Mouse (Mus musculus) midbrain, embryonic 14.5 days (tissue): Measurements from ENCODE around the gene Cdkn2b. TPM values are rescaled to one million over a fixed set of nuclear protein-coding genes. Genes with fewer than 3 reads are reported as not detected.

Experiments
- ATAC-seq: fragments of 200-750 bp; cut with Nextera tagmentation; 2 replicates; pipeline ENCODE4 v1.8.0; 2017; ENCODE audit warnings: moderate number of reproducible peaks, moderate library complexity; ENCODE audit not compliant: low FRiP score, low TSS enrichment
- DNase-seq: peaks from one replicate; pipeline ENCODE4 v3.0.0-alpha.2; 2015
- H3K27ac ChIP-seq: fragments of 300-500 bp; sonication (generic); replicated peaks from 2 replicates; pipeline ENCODE4 v1.5.1; 2014; ENCODE audit warnings: mild to moderate bottlenecking, low read depth, low read length, moderate library complexity
- H3K27me3 ChIP-seq: fragments of 300-500 bp; sonication (generic); 2 replicates; pipeline ENCODE4 v1.6.1; 2014; ENCODE audit warnings: low read length, control low read depth, mixed read lengths; ENCODE audit not compliant: control insufficient read depth, insufficient read depth
- H3K36me3 ChIP-seq: fragments of 300-500 bp; sonication (generic); 2 replicates; pipeline ENCODE4 v1.6.1; 2014; ENCODE audit warnings: low read length, control low read depth; ENCODE audit not compliant: control insufficient read depth, insufficient read depth
- H3K4me1 ChIP-seq: fragments of 300-500 bp; sonication (generic); 2 replicates; pipeline ENCODE4 v1.6.1; 2014; ENCODE audit warnings: mild to moderate bottlenecking, antibody characterized with exemption, low read length, control low read depth; ENCODE audit not compliant: control insufficient read depth, insufficient read depth
- H3K4me2 ChIP-seq: fragments of 300-500 bp; sonication (generic); 2 replicates; pipeline ENCODE4 v1.6.1; 2014; ENCODE audit warnings: mild to moderate bottlenecking, low read length, moderate library complexity
- H3K4me3 ChIP-seq: fragments of 300-500 bp; sonication (generic); replicated peaks from 2 replicates; pipeline ENCODE4 v1.5.1; 2014; ENCODE audit warnings: low read depth, low read length
- H3K9ac ChIP-seq: fragments of 300-500 bp; sonication (generic); replicated peaks from 2 replicates; pipeline ENCODE4 v1.6.1; 2014; ENCODE audit warnings: mild to moderate bottlenecking, low read length, moderate library complexity
- H3K9me3 ChIP-seq: fragments of 300-500 bp; sonication (generic); 2 replicates; pipeline ENCODE4 v1.6.1; 2016; ENCODE audit warnings: low read length, control low read depth, mixed read lengths; ENCODE audit not compliant: control insufficient read depth
- WGBS: fragments of 180-500 bp; shearing (Covaris S2); extraction: QIAGEN DNeasy Blood & Tissue Kit; methylation state at CpG from one replicate; pipeline ENCODE4 v1.1.7; 2014; 5-methylcytosine and 5-hydroxymethylcytosine counted together
- polyA plus RNA-seq: library from polyadenylated mRNA; unstranded; fragments of >200 nt; fragmentation: Nextera tagmentation; extraction: Ambion mirVana; gene quantifications from 2 replicates; pipeline ENCODE4 v1.2.1, GENCODE M21; 2014

The Cdkn2b gene
- polyA plus RNA-seq, 1 experiment from 2014 or later: 0.75 TPM

- 0 out of 2 replicates have a peak, but pooled peaks cover 10% of the 10 kb centered on the region for H3K4me1 ChIP-seq
- H3K27ac ChIP-seq: no peak overlapping the region
- no peak overlapping the region for H3K9ac ChIP-seq
- no peak for DNase-seq
- no peak overlapping the region for H3K4me2 ChIP-seq
- WGBS: 16% methylated on average over 13 of the region's 13 CpGs
- no peak overlapping the region for H3K4me3 ChIP-seq
- H3K9me3 ChIP-seq: no peaks in the 10 kb centered on the region
- no peak for ATAC-seq
- peaks cover 56% of the 10 kb centered on the region for H3K27me3 ChIP-seq
- no peaks in the 10 kb centered on the region for H3K36me3 ChIP-seq
Measured at GRCm38 (mm10) chr4:89313461-89313860, 2.6 kb upstream of the Cdkn2b start.

DNA sequence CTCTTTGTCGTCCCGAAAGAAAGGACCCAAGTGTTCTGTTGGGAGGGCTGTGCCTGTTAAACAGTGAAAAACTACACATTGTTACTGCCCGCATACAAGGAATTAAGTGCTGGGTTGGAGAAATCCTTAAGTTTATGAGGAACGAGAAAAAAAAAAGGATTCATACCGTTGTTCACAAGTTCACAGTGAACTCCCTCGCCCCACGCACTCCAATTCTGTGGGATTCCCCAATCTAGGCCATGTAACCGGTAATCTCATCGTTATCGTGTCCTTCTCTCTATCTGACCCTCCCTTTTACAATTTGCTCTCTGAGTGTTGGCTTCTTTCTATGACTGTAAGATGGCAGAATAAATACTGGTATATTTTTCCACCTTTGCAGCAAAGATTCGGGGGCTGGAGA is 843 bp downstream of the Cdkn2b start:
- Histone ChIP-seq H3K27me3 (peaks cover 91% of the 10 kb centered on the region), H3K4me2 (peak overlapping the region; percentile 69), H3K9me3 (no peaks in the 10 kb centered on the region), H3K36me3 (no peaks in the 10 kb centered on the region), H3K9ac (no peak overlapping the region), H3K4me3 (peak overlapping the region; percentile 38), H3K4me1 (0 out of 2 replicates have a peak, but pooled peaks cover 10% of the 10 kb centered on the region), H3K27ac (no peak overlapping the region)
- DNase-seq: no peak
- no peak for ATAC-seq
- 1% methylated on average over 11 of the region's 11 CpGs for WGBS

DNA sequence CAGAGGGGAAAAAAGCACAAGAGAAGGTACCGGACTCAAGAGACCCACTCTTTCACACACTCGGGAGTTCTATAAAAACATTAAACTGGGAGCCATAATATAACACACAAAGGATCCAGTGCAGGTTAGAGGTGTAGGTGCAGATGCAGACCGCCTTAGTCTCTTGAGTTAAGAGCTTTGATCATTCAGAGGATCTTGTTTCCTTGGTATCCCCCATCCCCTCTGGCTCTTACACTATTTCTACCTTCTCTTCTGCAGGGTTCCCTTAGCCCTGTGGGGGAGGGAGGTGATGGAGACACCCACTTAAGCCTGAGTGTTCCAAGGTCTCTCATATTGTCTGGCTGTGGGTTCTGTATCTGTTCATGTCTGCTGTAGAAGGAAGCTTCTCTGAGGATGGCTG is 2.8 kb downstream of the Cdkn2b start:
- Histone ChIP-seq H3K27ac (no peak overlapping the region), H3K4me3 (no peak overlapping the region), H3K27me3 (peaks cover 96% of the 10 kb centered on the region), H3K36me3 (no peaks in the 10 kb centered on the region), H3K9me3 (no peaks in the 10 kb centered on the region), H3K9ac (no peak overlapping the region), H3K4me1 (0 out of 2 replicates have a peak, but pooled peaks cover 10% of the 10 kb centered on the region), H3K4me2 (no peak overlapping the region)
- DNase-seq (no peak), ATAC-seq (no peak)
- WGBS: 13% methylated on average over 3 of the region's 3 CpGs

GRCm38 (mm10) chr4:89306798-89307365 is 4.0 kb downstream of the Cdkn2b start:
- no peak overlapping the region for H3K4me2 ChIP-seq
- H3K36me3 ChIP-seq: no peaks in the 10 kb centered on the region
- H3K9ac ChIP-seq: no peak overlapping the region
- H3K27ac ChIP-seq: no peak overlapping the region
- no peak overlapping the region for H3K4me3 ChIP-seq
- 1% methylated on average over 25 of the region's 25 CpGs for WGBS
- H3K9me3 ChIP-seq: no peaks in the 10 kb centered on the region
- ATAC-seq (no peak), DNase-seq (no peak)
- 0 out of 2 replicates have a peak, but pooled peaks cover 10% of the 10 kb centered on the region for H3K4me1 ChIP-seq
- peaks cover 97% of the 10 kb centered on the region for H3K27me3 ChIP-seq

- ATAC-seq (no peak), DNase-seq (no peak)
- no peaks in the 10 kb centered on the region for H3K36me3 ChIP-seq
- WGBS: 6% methylated on average over 3 of the region's 3 CpGs
- H3K4me2 ChIP-seq: no peak overlapping the region
- H3K27me3 ChIP-seq: peaks cover 94% of the 10 kb centered on the region
- H3K27ac ChIP-seq: no peak overlapping the region
- no peak overlapping the region for H3K9ac ChIP-seq
- no peaks in the 10 kb centered on the region for H3K9me3 ChIP-seq
- no peak overlapping the region for H3K4me3 ChIP-seq
- 0 out of 2 replicates have a peak, but pooled peaks cover 6% of the 10 kb centered on the region for H3K4me1 ChIP-seq
Measured at GRCm38 (mm10) chr4:89305691-89306090, 5.1 kb downstream of the Cdkn2b start.

- no peak overlapping the region for H3K27ac ChIP-seq
- DNase-seq: no peak
- peaks cover 92% of the 10 kb centered on the region for H3K27me3 ChIP-seq
- no peaks in the 10 kb centered on the region for H3K9me3 ChIP-seq
- H3K4me3 ChIP-seq: no peak overlapping the region
- under 1% methylated on average over 14 of the region's 14 CpGs for WGBS
- no peaks in the 10 kb centered on the region for H3K36me3 ChIP-seq
- no peaks in the 10 kb centered on the region for H3K4me1 ChIP-seq
- 0 out of 2 replicates have a peak, but pooled peaks have one; percentile 34 for ATAC-seq
- no peak overlapping the region for H3K4me2 ChIP-seq
- H3K9ac ChIP-seq: no peak overlapping the region
Measured at GRCm38 (mm10) chr4:89303281-89303995, 7.4 kb downstream of the Cdkn2b start.

DNA sequence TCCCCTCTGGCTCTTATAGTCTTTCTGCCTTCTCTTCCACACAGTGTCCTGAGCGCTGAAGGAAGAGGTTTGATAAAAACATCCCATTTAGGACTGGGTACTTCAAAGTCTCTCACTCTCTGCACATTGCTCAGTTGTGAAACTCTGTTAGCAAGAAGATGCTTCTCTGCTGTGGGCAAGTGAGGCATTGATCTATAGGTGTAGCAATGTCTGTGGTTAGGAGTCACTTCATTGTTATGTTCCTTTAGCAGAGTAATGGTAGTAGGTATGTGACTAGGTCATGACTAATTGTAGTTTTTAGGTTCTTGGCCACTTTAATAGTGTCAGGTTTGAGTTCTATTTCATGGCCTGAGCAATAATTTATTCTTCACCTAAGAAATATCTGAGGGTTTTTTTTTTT is 8.7 kb downstream of the Cdkn2b start:
- WGBS: 0% methylated on average over 1 of the region's 1 CpGs
- Histone ChIP-seq H3K4me2 (no peak overlapping the region), H3K36me3 (no peaks in the 10 kb centered on the region), H3K4me1 (no peaks in the 10 kb centered on the region), H3K27me3 (peaks cover 91% of the 10 kb centered on the region), H3K9ac (no peak overlapping the region), H3K27ac (no peak overlapping the region), H3K4me3 (no peak overlapping the region), H3K9me3 (no peaks in the 10 kb centered on the region)
- no peak for ATAC-seq
- no peak for DNase-seq

GRCm38 (mm10) chr4:89299721-89300120 is 11.1 kb downstream of the Cdkn2b start:
- WGBS: 2% methylated on average over 2 of the region's 2 CpGs
- Histone ChIP-seq H3K27me3 (peaks cover 91% of the 10 kb centered on the region), H3K9ac (no peak overlapping the region), H3K9me3 (no peaks in the 10 kb centered on the region), H3K4me1 (no peaks in the 10 kb centered on the region; the same call in 1 of the 2 replicates), H3K4me2 (no peak overlapping the region), H3K27ac (no peak overlapping the region), H3K4me3 (no peak overlapping the region), H3K36me3 (no peaks in the 10 kb centered on the region)
- ATAC-seq (no peak), DNase-seq (no peak)
